Mouse (Mus musculus) liver, embryonic 14.5 days (tissue): ENCODE measurements around the gene Btnl2.

Experiments used
- CTCF ChIP-seq: IDR thresholded peaks from 2 replicates; pipeline ENCODE4 v1.5.1; 2016; ENCODE audit warnings: antibody characterized with exemption, low read depth, control low read depth
- EP300 ChIP-seq: IDR thresholded peaks from 2 replicates; pipeline ENCODE4 v1.6.1; 2016; ENCODE audit warnings: antibody characterized with exemption, low read depth

DNA sequence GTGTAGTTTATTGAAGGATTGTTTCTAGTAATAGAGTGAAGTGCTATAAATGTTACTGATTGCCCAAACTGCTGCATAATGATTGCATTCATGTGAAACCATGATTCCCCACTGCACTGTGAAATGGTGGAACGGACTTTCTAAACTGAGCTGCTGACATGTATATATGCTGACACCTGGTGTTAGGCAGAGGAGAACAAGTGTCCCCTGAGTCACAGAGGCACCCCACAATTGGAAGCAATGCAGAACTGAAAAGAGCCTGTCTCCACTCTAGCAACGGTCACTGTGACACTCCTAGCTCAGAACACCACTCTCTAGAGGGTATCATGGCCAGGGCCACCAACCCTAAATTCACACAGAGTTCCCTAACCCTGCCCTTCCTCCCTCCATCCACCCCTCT, 24.1 kb downstream of the Btnl2 start:
- no peak for TF ChIP-seq CTCF
- TF ChIP-seq EP300: no peak
